Mouse (Mus musculus): ENCODE results near the gene Becn1. TPM values are rescaled to one million over a fixed set of nuclear protein-coding genes. Genes with fewer than 3 reads are reported as not detected.
A peak's percentile ranks its signal among the peaks of the same experiment; 100 is the strongest.

The Becn1 gene
- total and polyA plus RNA-seq, 2 experiments from 2014 or later: 88.2 to 107 TPM

DNA sequence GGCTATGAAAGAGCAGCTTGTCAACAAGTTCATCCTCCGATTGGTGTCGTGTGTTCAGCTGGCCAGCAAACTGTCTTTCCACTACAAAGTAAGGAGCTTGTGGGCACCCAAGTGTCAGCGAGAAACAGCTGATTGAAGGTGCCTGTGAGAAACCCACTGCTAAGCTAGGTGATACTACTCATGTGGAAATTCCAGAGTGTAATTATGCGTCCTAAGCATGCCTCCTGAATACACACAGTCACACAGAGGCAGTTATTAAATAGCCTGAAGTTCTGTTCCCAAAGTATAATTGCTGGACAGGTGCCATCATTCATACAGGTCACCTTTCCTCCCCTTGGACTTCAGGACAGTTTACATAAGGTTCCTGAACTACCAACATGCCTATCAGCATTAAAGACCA is 18.3 kb downstream of the Becn1 start:
- 54% methylated on average over 4 of the region's 4 CpGs for WGBS
- no peak overlapping the region for H3K9ac ChIP-seq (replicated peaks; ENCODE audit: low read depth, low read length)
- no peak overlapping the region for H3K4me3 ChIP-seq (ENCODE audit: low read depth, low read length)
- H3K36me3 ChIP-seq (replicated peaks; ENCODE audit: control insufficient read depth, insufficient read depth, low read length): peaks cover 28% of the 10 kb centered on the region
- H3K27me3 ChIP-seq (ENCODE audit: control insufficient read depth, insufficient read depth, low read length): no peaks in the 10 kb centered on the region
- H3K4me2 ChIP-seq (ENCODE audit: low read depth, low read length): no peak overlapping the region
- H3K9me3 ChIP-seq (replicated peaks; ENCODE audit: control insufficient read depth, low read length): no peaks in the 10 kb centered on the region
- ATAC-seq (ENCODE audit: insufficient read depth, low read depth) (no peak), DNase-seq (ENCODE audit: low spot score) (no peak)
- TF ChIP-seq EP300 (IDR thresholded peaks at IDR 0.05; ENCODE audit: low read depth) (no peak), CTCF (IDR thresholded peaks at IDR 0.05; ENCODE audit: low read depth) (no peak)
- H3K4me1 ChIP-seq (ENCODE audit: control insufficient read depth, insufficient read depth): peaks cover 5% of the 10 kb centered on the region; the same call in 1 of the 2 replicates
- no peak overlapping the region for H3K27ac ChIP-seq (ENCODE audit: low read depth)

DNA sequence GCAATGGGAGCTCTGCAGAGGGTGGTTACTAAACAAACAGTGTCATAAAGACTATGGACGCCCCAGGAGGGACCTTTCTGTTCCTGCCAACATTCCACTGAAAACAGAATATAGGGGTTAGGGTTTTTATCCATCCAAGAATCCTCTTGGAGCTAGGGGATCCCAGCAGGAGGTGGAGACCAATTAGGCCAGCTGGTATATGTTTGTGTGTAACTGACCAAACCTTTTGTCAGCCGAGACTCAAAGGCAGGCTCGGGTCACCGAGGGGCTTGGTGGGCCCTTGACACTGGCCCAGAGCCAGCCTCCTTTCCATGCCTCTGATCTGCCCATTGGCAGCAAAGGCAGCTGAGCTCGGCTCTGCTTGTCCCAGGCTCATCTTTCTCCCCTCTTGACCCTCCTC is 19.2 kb downstream of the Becn1 start:
- H3K4me1 ChIP-seq (ENCODE audit: control insufficient read depth, insufficient read depth): peaks cover 8% of the 10 kb centered on the region
- no peaks in the 10 kb centered on the region for H3K9me3 ChIP-seq (replicated peaks; ENCODE audit: control insufficient read depth, low read length)
- no peak overlapping the region for H3K9ac ChIP-seq (replicated peaks; ENCODE audit: low read depth, low read length)
- peaks cover 19% of the 10 kb centered on the region for H3K36me3 ChIP-seq (replicated peaks; ENCODE audit: control insufficient read depth, insufficient read depth, low read length)
- no peak overlapping the region for H3K4me2 ChIP-seq (ENCODE audit: low read depth, low read length)
- TF ChIP-seq EP300 (IDR thresholded peaks at IDR 0.05; ENCODE audit: low read depth) (no peak), CTCF (IDR thresholded peaks at IDR 0.05; ENCODE audit: low read depth) (no peak)
- H3K27me3 ChIP-seq (ENCODE audit: control insufficient read depth, insufficient read depth, low read length): no peaks in the 10 kb centered on the region
- H3K4me3 ChIP-seq (ENCODE audit: low read depth, low read length): no peak overlapping the region
- 42% methylated on average over 5 of the region's 5 CpGs for WGBS
- ATAC-seq (ENCODE audit: insufficient read depth, low read depth): no peak
- no peak overlapping the region for H3K27ac ChIP-seq (ENCODE audit: low read depth)
- no peak for DNase-seq (ENCODE audit: low spot score)

DNA sequence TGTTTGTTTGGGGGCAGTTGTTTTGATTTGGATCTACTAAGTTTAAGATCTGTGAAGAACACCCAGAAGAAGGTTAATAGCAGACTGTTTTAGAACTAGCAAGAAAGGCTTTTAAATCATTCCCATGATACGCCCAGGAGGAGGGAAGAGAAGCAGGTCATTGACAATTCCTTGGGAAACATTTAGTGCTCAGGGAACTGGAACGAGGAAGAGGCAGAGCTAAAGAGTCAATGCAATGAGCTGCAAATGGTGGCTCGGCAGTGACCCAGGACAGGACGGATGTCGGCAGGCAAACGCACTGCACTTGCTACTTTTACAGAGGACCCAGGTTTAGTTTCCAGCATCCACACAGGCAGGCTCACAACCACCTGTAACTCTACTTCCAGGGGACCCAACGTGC is 21.2 kb downstream of the Becn1 start:
- no peak overlapping the region for H3K4me3 ChIP-seq (ENCODE audit: low read depth, low read length)
- no peak for TF ChIP-seq CTCF (IDR thresholded peaks at IDR 0.05; ENCODE audit: low read depth)
- no peak overlapping the region for H3K9ac ChIP-seq (replicated peaks; ENCODE audit: low read depth, low read length)
- no peak overlapping the region for H3K4me2 ChIP-seq (ENCODE audit: low read depth, low read length)
- H3K36me3 ChIP-seq (replicated peaks; ENCODE audit: control insufficient read depth, insufficient read depth, low read length): peaks cover 3% of the 10 kb centered on the region; the same call in 1 of the 2 replicates
- H3K9me3 ChIP-seq (replicated peaks; ENCODE audit: control insufficient read depth, low read length): no peaks in the 10 kb centered on the region
- DNase-seq (ENCODE audit: low spot score) (no peak), ATAC-seq (ENCODE audit: insufficient read depth, low read depth) (no peak)
- H3K27me3 ChIP-seq (ENCODE audit: control insufficient read depth, insufficient read depth, low read length): no peaks in the 10 kb centered on the region
- peaks cover 25% of the 10 kb centered on the region for H3K4me1 ChIP-seq (ENCODE audit: control insufficient read depth, insufficient read depth)
- 51% methylated on average over 7 of the region's 7 CpGs for WGBS
- H3K27ac ChIP-seq (ENCODE audit: low read depth): no peak overlapping the region

DNA sequence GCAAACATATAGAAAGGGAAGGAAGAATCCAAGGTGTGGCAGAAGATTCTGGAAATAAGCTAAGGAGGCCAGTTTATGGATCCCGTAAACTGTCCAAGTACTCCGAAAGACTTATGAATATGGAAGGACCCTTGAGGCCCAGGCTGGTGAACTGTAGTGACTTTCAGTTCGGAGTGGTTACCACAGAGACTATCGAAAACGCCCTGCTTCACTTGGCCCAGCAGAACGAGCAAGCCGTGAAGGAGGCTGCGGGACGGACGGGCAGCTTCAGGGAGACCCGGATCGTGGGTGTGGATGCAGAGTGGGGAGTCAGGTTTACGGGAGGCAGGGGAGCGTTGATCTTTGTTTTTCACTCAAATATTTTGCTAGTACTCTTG is 22.9 kb downstream of the Becn1 start:
- H3K4me1 ChIP-seq (ENCODE audit: control insufficient read depth, insufficient read depth): peaks cover 25% of the 10 kb centered on the region
- no peaks in the 10 kb centered on the region for H3K27me3 ChIP-seq (ENCODE audit: control insufficient read depth, insufficient read depth, low read length)
- peak overlapping the region; percentile 74 for H3K4me3 ChIP-seq (ENCODE audit: low read depth, low read length)
- H3K36me3 ChIP-seq (replicated peaks; ENCODE audit: control insufficient read depth, insufficient read depth, low read length): no peaks in the 10 kb centered on the region
- H3K27ac ChIP-seq (ENCODE audit: low read depth): no peak overlapping the region
- WGBS: 57% methylated on average over 14 of the region's 14 CpGs
- DNase-seq (ENCODE audit: low spot score) (no peak), ATAC-seq (ENCODE audit: insufficient read depth, low read depth) (no peak; the same call in 1 of the 2 replicates)
- TF ChIP-seq CTCF (IDR thresholded peaks at IDR 0.05; ENCODE audit: low read depth) (no peak), EP300 (IDR thresholded peaks at IDR 0.05; ENCODE audit: low read depth) (no peak)
- peak overlapping the region; percentile 68 for H3K4me2 ChIP-seq (ENCODE audit: low read depth, low read length)
- H3K9ac ChIP-seq (replicated peaks; ENCODE audit: low read depth, low read length): 0 out of 2 replicates have a peak overlapping the region, but pooled peaks have one; percentile 68
- H3K9me3 ChIP-seq (replicated peaks; ENCODE audit: control insufficient read depth, low read length): no peaks in the 10 kb centered on the region

DNA sequence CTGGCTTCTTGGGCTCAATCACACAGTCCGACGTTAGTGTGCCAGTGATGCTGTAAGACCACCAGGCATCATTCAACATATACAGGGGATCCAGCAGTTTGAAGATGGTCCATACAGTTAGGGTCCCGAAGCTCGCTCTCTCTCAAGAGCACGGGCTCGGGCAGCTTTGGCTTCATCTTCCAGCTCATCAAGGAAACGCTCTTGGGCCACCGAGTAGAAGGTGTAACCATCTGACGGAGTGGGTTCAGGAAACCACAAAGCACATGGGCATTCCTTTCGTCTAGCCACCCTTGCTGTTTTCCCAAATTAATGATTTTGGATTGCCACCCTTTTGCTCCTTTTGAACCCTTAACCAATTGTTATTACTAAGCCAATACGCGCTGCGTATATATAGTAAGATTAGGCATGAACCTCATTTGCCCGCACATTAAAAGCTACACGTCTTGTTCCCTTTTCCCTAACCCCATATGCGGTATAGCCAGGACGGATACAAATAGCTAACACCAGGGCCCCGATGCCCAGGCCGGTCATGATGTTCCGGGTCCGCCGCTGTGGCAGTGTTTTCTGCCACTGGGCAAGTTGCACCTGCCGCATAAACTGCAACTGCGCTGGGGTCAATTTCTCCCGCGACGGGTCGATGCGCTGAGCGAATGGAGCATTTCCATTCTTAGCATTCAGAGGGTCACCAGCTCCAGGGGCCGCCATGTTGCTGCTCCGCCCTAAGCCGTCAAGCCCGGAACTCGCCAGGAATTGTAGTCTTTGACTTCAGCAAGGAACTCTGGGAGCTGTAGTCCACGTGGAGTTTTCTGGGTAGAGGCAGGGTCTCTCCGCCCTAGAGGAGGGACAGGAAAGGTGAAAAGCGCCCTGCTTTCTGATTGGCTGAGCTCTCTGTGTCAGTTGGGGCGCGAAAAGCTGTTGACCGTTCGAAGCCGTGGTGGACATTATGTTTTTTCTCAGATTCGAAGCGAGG is 23.6 kb downstream of the Becn1 start, which contains the start of the genes Cntd1 and Coa3:
Cntd1 (plus strand) TSS at position 790 of the 970 bp plus-strand sequence.
Coa3 (minus strand) TSS at position 892 of the 970 bp plus-strand sequence.
- peak; percentile 98 for ATAC-seq (ENCODE audit: insufficient read depth, low read depth)
- Histone ChIP-seq H3K36me3 (replicated peaks; ENCODE audit: control insufficient read depth, insufficient read depth, low read length) (no peaks in the 10 kb centered on the region), H3K9ac (replicated peaks; ENCODE audit: low read depth, low read length) (peak within 1 kb of the TSS; percentile 68), H3K4me1 (ENCODE audit: control insufficient read depth, insufficient read depth) (peaks cover 25% of the 10 kb centered on the region), H3K4me2 (ENCODE audit: low read depth, low read length) (peak within 1 kb of the TSS; percentile 68), H3K9me3 (replicated peaks; ENCODE audit: control insufficient read depth, low read length) (no peaks in the 10 kb centered on the region), H3K27ac (ENCODE audit: low read depth) (peak within 1 kb of the TSS; percentile 61), H3K4me3 (ENCODE audit: low read depth, low read length) (peak within 1 kb of the TSS; percentile 74), H3K27me3 (ENCODE audit: control insufficient read depth, insufficient read depth, low read length) (no peaks in the 10 kb centered on the region)
- 8% methylated on average over 45 of the region's 45 CpGs for WGBS
- DNase-seq (ENCODE audit: low spot score): peak; percentile 93
- no peak; the same call in 1 of the 2 replicates for TF ChIP-seq CTCF (IDR thresholded peaks at IDR 0.05; ENCODE audit: low read depth)
- TF ChIP-seq EP300 (IDR thresholded peaks at IDR 0.05; ENCODE audit: low read depth): no peak; the same call in 1 of the 2 replicates
